Mouse (Mus musculus) stomach, embryonic 15.5 days (tissue): ENCODE data around the gene Zdhhc18. TPM values are rescaled to one million over a fixed set of nuclear protein-coding genes. Genes with fewer than 3 reads are reported as not detected.
A peak's percentile ranks its signal among the peaks of the same experiment; 100 is the strongest.

Experiments
- ATAC-seq: fragments of 200-750 bp; cut with Nextera tagmentation; 2 replicates; pipeline ENCODE4 v1.8.0; 2017; ENCODE audit warnings: low read depth, moderate number of reproducible peaks, moderate TSS enrichment; ENCODE audit not compliant: insufficient read depth, low FRiP score
- H3K27ac ChIP-seq: fragments of 300-500 bp; sonication (generic); 2 replicates; pipeline ENCODE4 v1.5.1; 2015; ENCODE audit warnings: mild to moderate bottlenecking, inconsistent platforms
- H3K27me3 ChIP-seq: fragments of 300-500 bp; sonication (generic); replicated peaks from 2 replicates; pipeline ENCODE4 v1.6.1; 2015; ENCODE audit warnings: inconsistent platforms
- H3K36me3 ChIP-seq: fragments of 300-500 bp; sonication (generic); 2 replicates; pipeline ENCODE4 v1.6.1; 2015; ENCODE audit warnings: inconsistent platforms
- H3K4me1 ChIP-seq: fragments of 300-500 bp; sonication (generic); 2 replicates; pipeline ENCODE4 v1.6.1; 2015; ENCODE audit warnings: inconsistent platforms
- H3K4me2 ChIP-seq: fragments of 300-500 bp; sonication (generic); 2 replicates; pipeline ENCODE4 v1.6.1; 2015; ENCODE audit warnings: mild to moderate bottlenecking, inconsistent platforms
- H3K4me3 ChIP-seq: fragments of 300-500 bp; sonication (generic); replicated peaks from 2 replicates; pipeline ENCODE4 v1.5.1; 2015; ENCODE audit warnings: inconsistent platforms
- H3K9ac ChIP-seq: fragments of 300-500 bp; sonication (generic); 2 replicates; pipeline ENCODE4 v1.6.1; 2015; ENCODE audit warnings: inconsistent platforms
- H3K9me3 ChIP-seq: fragments of 300-500 bp; sonication (generic); 2 replicates; pipeline ENCODE4 v1.6.1; 2016; ENCODE audit warnings: inconsistent platforms
- WGBS: fragments of 180-500 bp; shearing (Covaris S2); methylation state at CpG from one replicate; pipeline ENCODE4 v1.1.7; 2015; 5-methylcytosine and 5-hydroxymethylcytosine counted together
- polyA plus RNA-seq: library from polyadenylated mRNA; unstranded; fragments of >200 nt; fragmentation: Nextera tagmentation; extraction: Ambion mirVana; gene quantifications from 2 replicates; pipeline ENCODE4 v1.2.1, GENCODE M21; 2015

Gene Zdhhc18
- polyA plus RNA-seq, 1 experiment from 2014 or later = 5.4 TPM

DNA sequence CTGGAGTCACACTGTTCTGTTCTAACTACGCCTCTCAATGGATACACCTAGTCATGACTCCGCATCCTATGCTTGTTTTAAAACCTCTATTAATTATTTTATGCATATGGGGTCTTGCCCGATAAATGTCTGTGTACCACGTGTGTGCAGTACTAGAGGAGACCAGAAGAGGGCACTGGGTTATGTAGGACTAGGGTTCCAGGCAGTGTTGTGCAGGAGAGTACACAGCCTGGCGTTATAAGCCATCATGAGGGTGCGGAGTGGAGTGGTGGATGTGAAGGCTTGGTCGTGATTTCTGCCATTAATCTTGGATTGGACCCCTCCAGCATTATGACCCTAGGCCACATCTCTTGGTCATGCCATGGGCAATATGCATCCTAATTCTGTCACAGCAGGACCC, 37.5 kb downstream of the Zdhhc18 start:
- Histone ChIP-seq H3K4me1 (no peaks in the 10 kb centered on the region), H3K9me3 (no peaks in the 10 kb centered on the region), H3K27ac (no peak overlapping the region), H3K4me3 (no peak overlapping the region), H3K36me3 (peaks cover 19% of the 10 kb centered on the region), H3K9ac (no peak overlapping the region), H3K4me2 (no peak overlapping the region), H3K27me3 (no peaks in the 10 kb centered on the region)
- WGBS = 97% methylated on average over 7 of the region's 7 CpGs
- no peak for ATAC-seq

DNA sequence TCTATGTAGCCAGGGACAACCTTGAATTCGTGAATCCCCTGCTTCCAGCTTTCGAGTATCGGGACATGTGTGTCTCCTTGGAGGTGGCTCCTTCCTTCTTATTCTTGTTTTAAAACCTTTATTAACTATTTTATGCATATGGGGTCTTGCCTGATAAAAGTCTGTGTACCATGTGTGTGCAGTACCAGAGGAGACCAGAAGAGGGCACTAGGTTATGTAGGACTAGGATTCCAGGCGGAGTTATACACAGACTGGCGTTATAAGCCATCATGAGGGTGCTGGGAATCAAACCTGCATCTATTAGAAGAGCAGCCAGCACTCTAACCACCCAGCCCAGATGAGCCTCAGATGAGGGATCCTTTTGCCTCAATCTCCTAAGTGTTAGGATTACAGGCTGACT, 38.1 kb downstream of the Zdhhc18 start:
- Histone ChIP-seq H3K9me3 (no peaks in the 10 kb centered on the region), H3K36me3 (peaks cover 19% of the 10 kb centered on the region), H3K27me3 (no peaks in the 10 kb centered on the region), H3K27ac (no peak overlapping the region), H3K9ac (no peak overlapping the region), H3K4me2 (no peak overlapping the region), H3K4me3 (no peak overlapping the region), H3K4me1 (peaks cover 3% of the 10 kb centered on the region; the same call in 1 of the 2 replicates)
- ATAC-seq = no peak
- WGBS = 98% methylated on average over 5 of the region's 5 CpGs

DNA sequence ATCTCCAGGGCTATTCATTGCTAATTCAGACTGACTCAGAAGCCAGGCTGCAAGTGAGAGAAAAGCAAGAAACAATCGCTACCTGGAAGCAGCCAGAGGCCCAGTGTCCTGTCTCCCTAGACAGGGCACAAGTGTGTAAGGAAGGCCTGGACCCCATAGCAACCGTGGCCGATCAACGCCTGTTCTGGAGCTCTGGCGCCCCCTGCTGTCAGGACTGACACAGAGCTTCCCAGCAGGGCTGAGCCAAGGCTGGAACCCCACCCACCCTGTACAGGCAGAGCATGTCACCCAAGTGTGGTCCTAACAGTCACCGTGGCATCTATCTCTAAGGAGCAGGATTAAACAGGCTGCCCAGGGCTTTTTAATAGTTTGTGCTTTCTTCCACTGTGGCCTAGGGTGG, 40.2 kb downstream of the Zdhhc18 start:
- Histone ChIP-seq H3K4me3 (no peak overlapping the region), H3K9ac (no peak overlapping the region), H3K27ac (no peak overlapping the region), H3K36me3 (peaks cover 19% of the 10 kb centered on the region), H3K4me2 (no peak overlapping the region), H3K9me3 (no peaks in the 10 kb centered on the region), H3K4me1 (peaks cover 11% of the 10 kb centered on the region), H3K27me3 (no peaks in the 10 kb centered on the region)
- peak; percentile 37; the same call in 1 of the 2 replicates for ATAC-seq
- WGBS = 14% methylated on average over 6 of the region's 6 CpGs

DNA sequence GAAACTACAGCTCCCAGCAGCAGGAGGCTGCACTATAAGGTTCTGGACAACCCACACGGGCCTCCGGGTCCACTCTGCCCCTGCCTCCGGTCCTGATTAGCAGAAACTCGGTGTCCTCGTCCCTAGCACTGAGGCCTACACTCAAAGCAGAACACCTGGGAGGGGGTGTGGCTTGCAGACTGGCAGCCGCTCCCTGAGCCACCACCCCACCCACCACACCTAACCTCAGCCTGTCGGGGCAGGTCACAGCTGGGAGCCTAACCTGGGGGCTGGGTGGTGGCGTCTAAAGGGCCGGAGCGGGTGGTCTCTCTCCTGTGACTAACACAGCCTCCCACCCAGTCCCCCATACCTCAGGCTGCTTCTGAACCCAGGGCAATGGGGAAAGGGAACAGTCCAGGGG, 42.7 kb downstream of the Zdhhc18 start:
- Histone ChIP-seq H3K4me2 (no peak overlapping the region), H3K27me3 (peaks cover 2% of the 10 kb centered on the region; the same call in 1 of the 2 replicates), H3K4me3 (no peak overlapping the region), H3K9me3 (no peaks in the 10 kb centered on the region), H3K9ac (no peak overlapping the region), H3K27ac (peak overlapping the region; percentile 85), H3K4me1 (peaks cover 13% of the 10 kb centered on the region), H3K36me3 (peaks cover 11% of the 10 kb centered on the region)
- no peak for ATAC-seq
- WGBS = 63% methylated on average over 10 of the region's 10 CpGs

DNA sequence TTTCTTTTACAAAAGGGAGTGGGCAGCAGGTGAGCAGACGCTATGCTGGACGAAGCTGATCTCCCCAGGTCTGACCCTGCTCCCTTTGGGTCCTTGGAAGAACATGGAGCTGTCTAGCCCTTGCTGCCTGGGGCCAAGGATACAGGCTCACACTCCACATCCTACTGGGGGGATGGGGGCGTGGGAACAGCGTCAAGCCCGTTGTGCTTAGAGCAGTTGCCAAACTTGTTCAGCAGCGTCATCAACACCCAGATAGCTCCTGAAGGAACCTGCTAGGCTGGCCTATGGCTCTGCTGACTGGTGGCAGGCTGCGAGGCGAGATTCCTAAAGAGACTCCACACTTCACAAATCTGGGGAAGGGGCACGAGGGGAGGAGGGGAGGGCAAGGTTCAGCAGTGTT, 44.6 kb downstream of the Zdhhc18 start:
- Histone ChIP-seq H3K27ac (peak overlapping the region; percentile 85), H3K4me2 (peak overlapping the region; percentile 10; the same call in 1 of the 2 replicates), H3K36me3 (peaks cover 6% of the 10 kb centered on the region; the same call in 1 of the 2 replicates), H3K9me3 (no peaks in the 10 kb centered on the region), H3K4me1 (peaks cover 18% of the 10 kb centered on the region), H3K27me3 (peaks cover 10% of the 10 kb centered on the region), H3K9ac (no peak overlapping the region), H3K4me3 (no peak overlapping the region)
- ATAC-seq = peak; percentile 56
- WGBS = 56% methylated on average over 9 of the region's 9 CpGs

DNA sequence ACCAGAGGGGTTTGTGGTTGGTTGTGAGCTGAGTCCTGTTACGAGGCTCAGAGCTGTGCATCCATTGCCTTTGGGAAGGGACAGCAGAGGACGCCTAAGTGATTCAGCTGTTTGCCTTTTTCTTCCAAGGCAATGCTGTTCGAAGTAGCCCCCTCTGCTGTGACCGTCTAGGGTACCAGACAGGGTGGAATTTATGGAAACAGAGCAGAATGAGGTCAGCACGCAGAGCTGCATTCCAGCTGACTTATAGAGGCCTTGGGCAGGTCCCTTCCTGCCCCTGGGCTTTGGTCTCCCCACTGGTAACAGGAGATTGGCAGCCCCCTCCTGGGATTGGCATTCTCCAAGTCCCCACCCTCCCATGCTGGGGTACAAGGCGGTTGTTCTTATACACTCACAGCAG, 45.1 kb downstream of the Zdhhc18 start:
- 58% methylated on average over 6 of the region's 6 CpGs for WGBS
- H3K4me3 ChIP-seq = no peak overlapping the region
- no peak for ATAC-seq

DNA sequence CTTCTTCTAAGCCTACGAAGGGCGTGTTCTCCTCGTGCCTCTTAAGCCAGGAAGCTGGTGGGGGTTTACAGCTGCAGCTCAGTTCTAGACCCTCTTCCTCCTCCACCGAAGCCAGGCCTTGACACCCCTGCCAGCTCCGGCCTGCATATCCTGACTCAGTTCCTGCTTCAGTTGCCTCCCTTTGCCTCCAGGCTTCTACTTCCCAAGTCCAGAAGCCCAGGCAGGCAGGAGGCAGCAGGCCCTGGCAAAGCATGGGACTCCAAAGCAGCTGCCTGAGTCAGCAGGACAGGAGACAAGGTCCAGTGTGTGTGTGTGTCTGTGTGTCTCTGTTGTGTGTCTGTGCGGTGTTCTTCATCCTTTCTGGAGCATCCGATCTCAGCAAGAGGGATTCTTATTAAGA, 45.8 kb downstream of the Zdhhc18 start:
- Histone ChIP-seq H3K36me3 (peaks cover 6% of the 10 kb centered on the region; the same call in 1 of the 2 replicates), H3K9ac (no peak overlapping the region), H3K4me3 (no peak overlapping the region), H3K9me3 (no peaks in the 10 kb centered on the region), H3K4me1 (peaks cover 21% of the 10 kb centered on the region), H3K27ac (peak overlapping the region; percentile 61; the same call in 1 of the 2 replicates), H3K4me2 (no peak overlapping the region), H3K27me3 (peaks cover 15% of the 10 kb centered on the region)
- ATAC-seq = no peak
- 81% methylated on average over 7 of the region's 7 CpGs for WGBS

More for the DNA sequence above, 45.1 kb downstream of the Zdhhc18 start:
- H3K9ac ChIP-seq = no peak overlapping the region
- peak overlapping the region; percentile 85 for H3K27ac ChIP-seq
- H3K27me3 ChIP-seq = peaks cover 15% of the 10 kb centered on the region
- no peaks in the 10 kb centered on the region for H3K9me3 ChIP-seq
- H3K36me3 ChIP-seq = peaks cover 6% of the 10 kb centered on the region; the same call in 1 of the 2 replicates
- H3K4me1 ChIP-seq = peaks cover 18% of the 10 kb centered on the region
- H3K4me2 ChIP-seq = no peak overlapping the region; the same call in 1 of the 2 replicates

DNA sequence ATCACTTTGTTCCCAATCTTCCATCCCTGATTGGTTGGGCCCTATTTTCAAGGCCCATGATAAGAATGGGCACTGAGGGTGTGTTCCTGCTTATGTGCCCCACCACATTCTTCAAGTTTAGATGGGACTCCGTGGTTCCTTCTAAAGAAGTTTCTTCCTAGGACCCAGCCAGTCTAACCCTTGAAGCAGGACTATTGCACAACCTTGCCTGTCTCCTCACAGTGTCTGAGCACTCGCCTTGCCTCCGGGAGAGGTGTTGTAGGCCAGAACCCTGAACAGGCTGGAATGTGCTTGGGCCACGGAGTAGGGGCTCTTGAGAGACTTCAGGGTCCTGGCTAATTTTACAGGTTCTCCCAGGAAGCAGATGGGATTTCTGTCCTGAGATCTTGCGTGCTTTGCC, 46.9 kb downstream of the Zdhhc18 start:
- Histone ChIP-seq H3K9me3 (no peaks in the 10 kb centered on the region), H3K4me1 (peaks cover 27% of the 10 kb centered on the region), H3K9ac (no peak overlapping the region), H3K36me3 (no peaks in the 10 kb centered on the region), H3K27me3 (peaks cover 15% of the 10 kb centered on the region), H3K4me3 (no peak overlapping the region), H3K4me2 (no peak overlapping the region), H3K27ac (peak overlapping the region; percentile 81)
- 82% methylated on average over 5 of the region's 5 CpGs for WGBS
- ATAC-seq = no peak

DNA sequence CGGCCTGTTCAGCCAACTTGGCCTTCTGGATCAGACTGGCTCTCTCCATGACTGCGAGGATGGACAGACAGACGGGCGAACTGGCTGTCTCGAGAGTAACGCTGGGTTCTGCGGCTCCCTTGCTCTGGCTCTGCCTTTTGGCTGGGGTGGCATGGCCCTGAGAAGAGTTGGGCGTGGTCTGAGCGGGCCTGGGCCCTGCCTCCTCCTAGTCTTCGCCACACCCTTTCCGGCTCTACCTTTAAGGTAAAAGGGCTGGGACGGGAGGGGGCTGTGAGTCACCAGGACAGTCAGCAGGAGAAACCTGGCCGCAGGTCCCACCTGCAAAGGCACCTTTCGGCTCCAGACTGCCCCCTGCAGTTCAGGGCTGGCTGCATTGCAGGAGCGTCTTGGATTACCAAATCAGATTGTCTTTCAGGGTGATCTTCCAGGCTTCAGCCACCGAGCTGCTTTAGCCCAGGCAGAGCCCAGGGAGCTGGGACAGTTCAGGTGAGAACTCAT, 48.2 kb downstream of the Zdhhc18 start, which contains the start of gene Sfn:
Sfn (minus strand) TSS at position 448 of the 498 bp plus-strand sequence.
- 0 out of 2 replicates have a peak within 1 kb of the TSS, but pooled peaks have one; percentile 22 for H3K9ac ChIP-seq
- H3K27me3 ChIP-seq = peaks cover 15% of the 10 kb centered on the region
- 3% methylated on average over 16 of the region's 16 CpGs for WGBS
- H3K4me1 ChIP-seq = peaks cover 23% of the 10 kb centered on the region
- H3K9me3 ChIP-seq = no peaks in the 10 kb centered on the region
- no peaks in the 10 kb centered on the region for H3K36me3 ChIP-seq
- ATAC-seq = peak; percentile 67
- H3K4me2 ChIP-seq = peak within 1 kb of the TSS; percentile 44
- peak within 1 kb of the TSS; percentile 81 for H3K27ac ChIP-seq
- peak within 1 kb of the TSS; percentile 38 for H3K4me3 ChIP-seq

DNA sequence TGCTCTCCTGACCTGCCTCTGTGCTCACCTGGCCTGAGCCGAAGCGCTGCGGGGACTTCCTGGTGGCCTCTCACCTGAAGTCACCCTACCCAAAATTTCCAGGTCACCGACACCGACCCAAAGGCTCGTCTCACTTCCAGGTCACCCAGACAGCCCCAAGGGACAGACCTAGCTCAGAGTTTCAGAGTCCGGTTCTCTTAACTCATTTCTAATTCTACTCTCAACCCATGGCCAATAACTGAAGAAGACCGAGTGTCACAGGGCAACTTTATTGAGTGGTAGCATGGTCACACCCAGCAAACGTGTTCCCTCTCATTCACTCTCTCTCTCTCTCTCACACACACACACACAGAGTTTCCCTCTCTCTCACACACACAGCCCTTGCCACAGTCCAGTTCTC, 49.6 kb downstream of the Zdhhc18 start:
- no peaks in the 10 kb centered on the region for H3K36me3 ChIP-seq
- no peak for ATAC-seq
- H3K4me1 ChIP-seq = peaks cover 15% of the 10 kb centered on the region
- WGBS = 14% methylated on average over 9 of the region's 9 CpGs
- peak overlapping the region; percentile 78 for H3K4me2 ChIP-seq
- H3K27me3 ChIP-seq = peaks cover 15% of the 10 kb centered on the region
- peak overlapping the region; percentile 87 for H3K27ac ChIP-seq
- H3K9me3 ChIP-seq = no peaks in the 10 kb centered on the region
- peak overlapping the region; percentile 54 for H3K4me3 ChIP-seq
- H3K9ac ChIP-seq = peak overlapping the region; percentile 44; the same call in 1 of the 2 replicates

DNA sequence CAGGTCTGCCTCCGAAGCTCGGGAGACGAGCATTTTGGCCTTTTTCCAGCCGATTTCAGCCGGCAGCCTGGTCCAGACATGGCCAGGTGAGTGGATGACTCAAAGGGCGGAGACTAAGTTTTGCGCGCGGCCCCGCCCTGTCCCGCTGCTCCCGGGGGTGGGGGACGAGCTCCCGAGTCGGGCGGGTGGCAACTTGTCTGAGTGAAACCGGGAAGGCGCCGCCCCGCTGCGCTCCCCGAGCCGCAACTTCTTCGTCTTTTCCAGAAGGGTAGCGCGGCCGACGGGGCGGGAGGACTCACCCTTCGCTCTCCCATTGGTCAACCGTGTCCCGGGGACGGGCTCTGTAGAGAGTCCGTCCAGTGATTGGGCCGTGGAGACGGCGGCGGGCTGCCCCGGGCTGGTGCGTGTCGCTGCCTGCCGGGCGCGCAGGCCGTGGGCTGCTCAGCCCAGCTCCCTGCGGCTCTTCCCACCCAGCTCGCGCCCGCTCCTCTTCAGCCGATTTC, 50.3 kb downstream of the Zdhhc18 start:
- Histone ChIP-seq H3K4me1 (peaks cover 15% of the 10 kb centered on the region), H3K9ac (peak overlapping the region; percentile 44; the same call in 1 of the 2 replicates), H3K4me2 (peak overlapping the region; percentile 78), H3K27ac (peak overlapping the region; percentile 90), H3K36me3 (no peaks in the 10 kb centered on the region), H3K4me3 (peak overlapping the region; percentile 54), H3K9me3 (no peaks in the 10 kb centered on the region), H3K27me3 (peaks cover 15% of the 10 kb centered on the region)
- ATAC-seq = peak; percentile 93
- under 1% methylated on average over 50 of the region's 50 CpGs for WGBS

DNA sequence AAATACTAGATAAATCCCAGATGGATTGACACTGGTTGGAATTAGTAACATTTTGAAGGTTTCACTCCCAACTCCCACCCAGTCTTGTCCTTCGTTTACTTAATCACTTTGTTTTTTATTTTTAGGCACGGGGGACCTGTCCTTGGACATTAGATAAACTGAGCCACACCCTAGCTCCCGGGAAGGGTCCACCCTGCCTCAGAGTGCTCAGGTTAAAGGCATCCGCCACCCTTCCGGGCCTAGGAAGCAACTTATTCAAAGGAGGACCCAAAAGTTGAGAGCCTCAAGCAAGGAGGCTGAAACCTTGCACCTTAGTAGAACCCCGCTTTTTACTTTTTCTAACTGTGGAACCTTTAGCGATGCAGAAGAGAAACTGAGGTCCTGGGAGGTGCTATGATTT, 50.8 kb downstream of the Zdhhc18 start:
- peak overlapping the region; percentile 90 for H3K27ac ChIP-seq
- peaks cover 15% of the 10 kb centered on the region for H3K4me1 ChIP-seq
- H3K36me3 ChIP-seq = no peaks in the 10 kb centered on the region
- no peaks in the 10 kb centered on the region for H3K9me3 ChIP-seq
- H3K9ac ChIP-seq = no peak overlapping the region; the same call in 1 of the 2 replicates
- peak overlapping the region; percentile 54 for H3K4me3 ChIP-seq
- H3K4me2 ChIP-seq = peak overlapping the region; percentile 78
- 17% methylated on average over 7 of the region's 7 CpGs for WGBS
- H3K27me3 ChIP-seq = peaks cover 15% of the 10 kb centered on the region
- no peak for ATAC-seq
